Mouse (Mus musculus): ENCODE results near the gene Gdf9.

DNA sequence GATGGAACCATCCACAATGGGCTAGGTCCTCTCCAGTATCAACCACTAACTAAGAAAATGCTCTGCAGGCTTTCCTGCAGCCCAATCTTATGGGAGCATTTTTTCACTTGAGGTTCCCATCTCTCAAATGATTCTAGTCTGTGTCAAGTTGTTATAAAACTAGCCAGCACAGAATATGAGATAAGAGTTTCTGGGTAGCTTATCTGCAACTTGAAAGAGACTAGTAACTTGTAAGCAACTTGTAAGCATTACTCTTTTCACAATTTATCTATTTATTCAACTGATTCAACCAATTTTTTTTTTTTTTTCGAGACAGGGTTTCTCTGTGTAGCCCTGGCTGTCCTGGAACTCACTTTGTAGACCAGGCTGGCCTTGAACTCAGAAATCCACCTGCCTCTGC lies 27.2 kb upstream of the Gdf9 start:
- TF ChIP-seq CTCF (IDR thresholded peaks at IDR 0.05; ENCODE audit: borderline replicate concordance, insufficient read depth, low read depth, low read length): no peak
- no peak for TF ChIP-seq POLR2A (IDR thresholded peaks at IDR 0.05; ENCODE audit: borderline replicate concordance, insufficient read depth, low read length)
